Mouse (Mus musculus): Measurements from ENCODE around the gene Fndc7. TPM values are rescaled to one million over a fixed set of nuclear protein-coding genes. Genes with fewer than 3 reads are reported as not detected.
A peak's percentile ranks its signal among the peaks of the same experiment; 100 is the strongest.
"Not testable (repeated sequence)": the region's sequence is repeated elsewhere in the genome, so short reads cannot be mapped to it uniquely, and the experiment has no call there.

Gene Fndc7
- polyA plus RNA-seq, 1 experiment from 2014 or later, result 0.07 TPM

DNA sequence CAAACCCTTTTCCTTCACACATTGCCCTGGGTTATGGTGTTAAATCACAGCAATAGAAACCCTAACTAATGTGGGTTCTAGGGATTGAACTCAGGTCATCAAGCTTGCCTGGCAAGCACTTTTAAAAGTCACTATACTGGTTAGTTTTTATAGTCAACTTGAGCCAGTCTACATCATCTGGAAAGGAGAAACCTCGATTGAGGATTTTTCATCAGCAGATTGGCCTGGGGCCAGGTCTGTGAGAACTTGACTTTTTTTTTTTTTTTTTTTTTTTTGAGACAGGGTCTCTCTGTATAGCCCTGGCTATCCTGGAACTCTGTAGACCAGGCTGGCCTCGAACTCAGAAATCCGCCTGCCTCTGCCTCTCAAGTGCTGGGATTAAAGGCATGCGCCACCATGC lies 27.5 kb downstream of the Fndc7 start:
- not testable (repeated sequence) for H3K9ac ChIP-seq (replicated peaks; ENCODE audit: low read depth, low read length); H3K27me3 ChIP-seq (ENCODE audit: control insufficient read depth, insufficient read depth, low read length); H3K27ac ChIP-seq (ENCODE audit: low read depth, low read length); H3K4me2 ChIP-seq (ENCODE audit: low read depth, low read length); H3K4me1 ChIP-seq (ENCODE audit: control insufficient read depth, insufficient read depth, low read length); H3K9me3 ChIP-seq (ENCODE audit: control insufficient read depth, low read length); H3K36me3 ChIP-seq (ENCODE audit: control insufficient read depth, insufficient read depth, low read length); H3K4me3 ChIP-seq (ENCODE audit: low read depth, low read length); ATAC-seq (ENCODE audit: low read depth)
- WGBS, result 95% methylated on average over 4 of the region's 4 CpGs

DNA sequence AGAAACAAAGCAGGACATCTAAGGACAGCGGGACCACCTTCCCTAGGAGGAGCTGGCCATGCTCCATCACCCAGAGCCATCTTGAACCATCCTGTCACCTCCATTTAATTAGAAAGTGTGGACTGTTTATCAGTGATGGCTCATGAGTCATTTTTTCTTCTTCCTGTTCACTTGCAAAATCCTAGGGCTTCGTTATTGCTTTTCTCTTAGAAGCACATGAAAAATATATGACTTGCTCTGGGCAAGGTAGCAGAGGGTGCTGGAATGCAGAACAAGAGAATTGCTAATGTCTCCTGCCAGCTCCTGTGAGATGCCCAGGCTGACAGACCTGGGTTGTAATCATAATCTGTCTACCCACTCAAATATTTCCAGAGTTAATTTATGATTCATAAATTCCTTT lies 29.0 kb downstream of the Fndc7 start:
- ATAC-seq (ENCODE audit: low read depth), result no peak
- Histone ChIP-seq H3K9ac (replicated peaks; ENCODE audit: low read depth, low read length) (no peak overlapping the region), H3K4me2 (ENCODE audit: low read depth, low read length) (no peak overlapping the region), H3K4me1 (ENCODE audit: control insufficient read depth, insufficient read depth, low read length) (0 out of 2 replicates have a peak, but pooled peaks cover 3% of the 10 kb centered on the region), H3K4me3 (ENCODE audit: low read depth, low read length) (no peak overlapping the region), H3K9me3 (ENCODE audit: control insufficient read depth, low read length) (no peaks in the 10 kb centered on the region), H3K27ac (ENCODE audit: low read depth, low read length) (no peak overlapping the region), H3K27me3 (ENCODE audit: control insufficient read depth, insufficient read depth, low read length) (no peaks in the 10 kb centered on the region), H3K36me3 (ENCODE audit: control insufficient read depth, insufficient read depth, low read length) (no peaks in the 10 kb centered on the region)
- WGBS, result 82% methylated on average over 2 of the region's 2 CpGs

DNA sequence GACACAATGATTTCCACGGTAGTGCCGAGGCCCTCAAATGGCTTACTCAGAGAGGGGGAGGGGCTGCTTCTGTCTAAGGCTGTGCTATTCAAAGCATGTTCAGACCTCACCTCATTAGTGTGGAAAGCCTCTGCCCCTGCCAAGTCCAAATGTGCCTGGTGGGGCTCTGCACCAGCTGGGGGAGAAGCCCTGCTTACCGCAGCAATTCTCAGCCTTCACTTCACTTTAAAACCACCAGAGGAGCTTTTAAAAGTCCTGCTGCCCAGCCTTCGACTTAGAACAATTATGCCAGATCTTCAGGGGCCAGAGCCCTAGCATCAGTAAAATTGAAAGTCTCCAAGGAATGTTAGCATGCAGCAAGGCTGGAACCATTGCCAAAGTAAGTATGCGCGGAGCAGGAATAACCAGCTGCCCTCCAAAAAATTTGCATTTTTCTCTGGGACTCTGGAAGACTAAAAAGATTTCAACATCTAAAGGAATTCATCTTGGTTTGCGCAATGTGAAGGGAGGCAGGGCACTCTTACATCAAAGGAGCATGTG lies 31.5 kb downstream of the Fndc7 start:
- 0 out of 2 replicates have a peak, but pooled peaks cover 3% of the 10 kb centered on the region for H3K4me1 ChIP-seq (ENCODE audit: control insufficient read depth, insufficient read depth, low read length)
- no peaks in the 10 kb centered on the region for H3K9me3 ChIP-seq (ENCODE audit: control insufficient read depth, low read length)
- 27% methylated on average over 7 of the region's 7 CpGs for WGBS
- no peak overlapping the region for H3K27ac ChIP-seq (ENCODE audit: low read depth, low read length)
- H3K4me2 ChIP-seq (ENCODE audit: low read depth, low read length), result no peak overlapping the region
- peak; percentile 88 for ATAC-seq (ENCODE audit: low read depth)
- no peak overlapping the region for H3K9ac ChIP-seq (replicated peaks; ENCODE audit: low read depth, low read length)
- H3K36me3 ChIP-seq (ENCODE audit: control insufficient read depth, insufficient read depth, low read length), result no peaks in the 10 kb centered on the region
- H3K4me3 ChIP-seq (ENCODE audit: low read depth, low read length), result no peak overlapping the region
- no peaks in the 10 kb centered on the region for H3K27me3 ChIP-seq (ENCODE audit: control insufficient read depth, insufficient read depth, low read length)

- Histone ChIP-seq H3K27ac (ENCODE audit: low read depth, low read length) (no peak overlapping the region), H3K4me3 (ENCODE audit: low read depth, low read length) (no peak overlapping the region), H3K9me3 (ENCODE audit: control insufficient read depth, low read length) (no peaks in the 10 kb centered on the region), H3K9ac (replicated peaks; ENCODE audit: low read depth, low read length) (no peak overlapping the region), H3K4me1 (ENCODE audit: control insufficient read depth, insufficient read depth, low read length) (0 out of 2 replicates have a peak, but pooled peaks cover 3% of the 10 kb centered on the region), H3K27me3 (ENCODE audit: control insufficient read depth, insufficient read depth, low read length) (no peaks in the 10 kb centered on the region), H3K4me2 (ENCODE audit: low read depth, low read length) (no peak overlapping the region), H3K36me3 (ENCODE audit: control insufficient read depth, insufficient read depth, low read length) (no peaks in the 10 kb centered on the region)
- no peak for ATAC-seq (ENCODE audit: low read depth)
- 72% methylated on average over 1 of the region's 1 CpGs for WGBS
These were observed 32.1 kb downstream of the Fndc7 start for GRCm38 (mm10) chr3:108857714-108858113.

DNA sequence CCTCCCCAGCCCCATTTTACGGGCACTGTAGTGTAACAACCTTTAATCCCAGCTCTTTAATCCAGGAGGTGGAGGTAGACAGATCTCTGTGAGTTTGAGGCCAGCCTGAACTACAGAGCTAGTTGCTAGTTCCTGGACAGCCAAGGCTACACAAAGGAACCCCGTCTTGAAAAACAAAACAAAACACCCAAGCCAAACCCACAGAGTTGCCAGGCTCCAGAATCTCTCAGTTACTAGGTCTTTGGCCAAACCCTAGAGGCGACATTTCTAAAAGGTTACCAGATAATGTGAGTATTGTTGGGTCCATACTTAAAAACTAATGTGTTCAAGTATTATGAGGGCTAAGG lies 32.7 kb downstream of the Fndc7 start:
- WGBS, result 30% methylated on average over 3 of the region's 3 CpGs
- Histone ChIP-seq H3K9me3 (ENCODE audit: control insufficient read depth, low read length) (no peaks in the 10 kb centered on the region), H3K4me1 (ENCODE audit: control insufficient read depth, insufficient read depth, low read length) (0 out of 2 replicates have a peak, but pooled peaks cover 3% of the 10 kb centered on the region), H3K27me3 (ENCODE audit: control insufficient read depth, insufficient read depth, low read length) (no peaks in the 10 kb centered on the region), H3K27ac (ENCODE audit: low read depth, low read length) (no peak overlapping the region), H3K36me3 (ENCODE audit: control insufficient read depth, insufficient read depth, low read length) (no peaks in the 10 kb centered on the region), H3K4me2 (ENCODE audit: low read depth, low read length) (no peak overlapping the region), H3K4me3 (ENCODE audit: low read depth, low read length) (no peak overlapping the region), H3K9ac (replicated peaks; ENCODE audit: low read depth, low read length) (no peak overlapping the region)
- no peak for ATAC-seq (ENCODE audit: low read depth)

DNA sequence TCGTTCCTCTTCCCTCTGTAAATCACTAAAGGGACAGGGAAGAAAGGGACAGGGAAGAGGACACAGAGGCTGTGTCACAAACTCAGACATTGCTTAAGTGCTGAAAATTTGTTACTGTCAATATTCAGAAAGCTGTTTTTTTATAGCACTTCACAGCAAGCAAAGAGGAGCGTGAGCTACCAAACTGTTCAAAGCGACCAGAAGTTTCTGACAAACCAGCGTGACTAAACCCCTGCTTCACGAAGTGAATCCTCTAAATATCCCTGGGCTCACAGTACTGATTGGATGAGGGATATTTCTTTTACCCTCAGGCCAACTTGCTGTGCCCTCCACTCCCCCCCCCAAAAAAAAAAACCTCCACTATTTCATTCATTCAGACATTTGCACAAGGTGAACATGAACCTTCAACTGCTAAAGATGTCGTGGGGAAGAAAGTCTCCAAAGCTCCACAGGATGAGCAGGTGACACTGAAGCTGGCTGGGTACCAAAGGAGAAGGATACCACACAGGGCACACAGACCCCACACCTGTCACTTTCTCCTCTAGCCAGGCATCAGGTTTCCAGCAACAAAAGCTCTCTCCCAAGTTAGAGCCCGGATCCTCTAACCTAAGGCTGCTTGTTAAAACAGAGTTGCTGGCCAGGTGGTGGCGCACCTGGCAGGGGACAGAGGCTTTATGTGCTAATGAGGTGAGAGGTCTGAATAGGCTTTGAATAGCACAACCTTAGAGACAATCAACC lies 33.3 kb downstream of the Fndc7 start:
- Histone ChIP-seq H3K27ac (ENCODE audit: low read depth, low read length) (no peak overlapping the region), H3K36me3 (ENCODE audit: control insufficient read depth, insufficient read depth, low read length) (no peaks in the 10 kb centered on the region), H3K9me3 (ENCODE audit: control insufficient read depth, low read length) (no peaks in the 10 kb centered on the region), H3K9ac (replicated peaks; ENCODE audit: low read depth, low read length) (no peak overlapping the region), H3K4me2 (ENCODE audit: low read depth, low read length) (no peak overlapping the region), H3K4me1 (ENCODE audit: control insufficient read depth, insufficient read depth, low read length) (0 out of 2 replicates have a peak, but pooled peaks cover 3% of the 10 kb centered on the region), H3K27me3 (ENCODE audit: control insufficient read depth, insufficient read depth, low read length) (no peaks in the 10 kb centered on the region), H3K4me3 (ENCODE audit: low read depth, low read length) (no peak overlapping the region)
- 51% methylated on average over 8 of the region's 8 CpGs for whole genome bisulfite sequencing
- no peak for ATAC-seq (ENCODE audit: low read depth)

DNA sequence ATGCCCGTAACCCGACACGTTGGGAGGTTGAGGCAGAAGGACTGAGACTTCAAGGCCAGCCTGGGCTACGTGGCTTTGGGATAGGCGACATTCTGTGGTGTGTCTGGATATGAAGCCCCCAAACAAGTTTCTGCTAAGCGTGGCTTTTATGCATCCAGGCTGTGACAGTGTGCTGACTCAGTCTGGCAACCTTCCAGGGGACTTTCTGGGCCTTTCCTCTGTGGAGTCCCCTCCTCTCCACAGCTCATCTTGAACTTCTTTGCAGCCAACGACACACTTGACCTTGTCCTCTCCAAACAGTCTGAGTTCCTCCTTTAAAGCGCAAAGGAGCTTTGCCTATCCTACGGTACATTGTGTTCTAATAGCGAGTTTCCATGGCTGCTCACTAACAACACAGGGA lies 33.9 kb downstream of the Fndc7 start:
- no peaks in the 10 kb centered on the region for H3K27me3 ChIP-seq (ENCODE audit: control insufficient read depth, insufficient read depth, low read length)
- no peaks in the 10 kb centered on the region for H3K36me3 ChIP-seq (ENCODE audit: control insufficient read depth, insufficient read depth, low read length)
- no peak overlapping the region for H3K4me2 ChIP-seq (ENCODE audit: low read depth, low read length)
- WGBS, result 73% methylated on average over 10 of the region's 10 CpGs
- no peak overlapping the region; the same call in 1 of the 2 replicates for H3K27ac ChIP-seq (ENCODE audit: low read depth, low read length)
- 0 out of 2 replicates have a peak, but pooled peaks cover 3% of the 10 kb centered on the region for H3K4me1 ChIP-seq (ENCODE audit: control insufficient read depth, insufficient read depth, low read length)
- no peak overlapping the region for H3K4me3 ChIP-seq (ENCODE audit: low read depth, low read length)
- no peak for ATAC-seq (ENCODE audit: low read depth)
- no peaks in the 10 kb centered on the region for H3K9me3 ChIP-seq (ENCODE audit: control insufficient read depth, low read length)
- H3K9ac ChIP-seq (replicated peaks; ENCODE audit: low read depth, low read length), result 0 out of 2 replicates have a peak overlapping the region, but pooled peaks have one; percentile 4

GRCm38 (mm10) chr3:108855371-108855770 lies 34.4 kb downstream of the Fndc7 start:
- Histone ChIP-seq H3K9ac (replicated peaks; ENCODE audit: low read depth, low read length) (0 out of 2 replicates have a peak overlapping the region, but pooled peaks have one; percentile 4), H3K27me3 (ENCODE audit: control insufficient read depth, insufficient read depth, low read length) (no peaks in the 10 kb centered on the region), H3K4me3 (ENCODE audit: low read depth, low read length) (no peak overlapping the region), H3K36me3 (ENCODE audit: control insufficient read depth, insufficient read depth, low read length) (no peaks in the 10 kb centered on the region), H3K4me1 (ENCODE audit: control insufficient read depth, insufficient read depth, low read length) (0 out of 2 replicates have a peak, but pooled peaks cover 3% of the 10 kb centered on the region), H3K27ac (ENCODE audit: low read depth, low read length) (no peak overlapping the region; the same call in 1 of the 2 replicates), H3K4me2 (ENCODE audit: low read depth, low read length) (no peak overlapping the region), H3K9me3 (ENCODE audit: control insufficient read depth, low read length) (no peaks in the 10 kb centered on the region)
- peak; percentile 19; the same call in 1 of the 2 replicates for ATAC-seq (ENCODE audit: low read depth)
- WGBS, result 48% methylated on average over 12 of the region's 12 CpGs

DNA sequence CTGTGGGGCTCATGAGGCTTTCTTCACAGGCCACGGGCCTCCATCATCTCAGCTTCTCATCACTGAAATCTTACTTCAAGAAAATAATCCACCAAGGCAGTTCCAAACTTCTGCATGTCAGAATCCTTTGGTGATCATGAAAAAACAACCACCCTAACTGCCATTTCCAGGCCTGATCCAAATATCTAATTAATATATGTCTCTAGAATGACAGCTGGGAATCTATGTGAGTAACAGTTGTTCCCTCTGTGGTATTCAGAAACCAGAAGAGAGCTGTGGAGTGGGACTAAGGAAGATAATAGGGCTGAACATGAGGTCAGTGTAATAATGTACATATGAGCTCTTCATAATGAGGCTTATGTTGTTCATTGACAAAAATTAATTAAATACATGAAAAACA lies 36.5 kb downstream of the Fndc7 start:
- Histone ChIP-seq H3K4me1 (ENCODE audit: control insufficient read depth, insufficient read depth, low read length) (0 out of 2 replicates have a peak, but pooled peaks cover 3% of the 10 kb centered on the region), H3K27ac (ENCODE audit: low read depth, low read length) (no peak overlapping the region), H3K4me3 (ENCODE audit: low read depth, low read length) (no peak overlapping the region), H3K27me3 (ENCODE audit: control insufficient read depth, insufficient read depth, low read length) (no peaks in the 10 kb centered on the region), H3K36me3 (ENCODE audit: control insufficient read depth, insufficient read depth, low read length) (no peaks in the 10 kb centered on the region), H3K9me3 (ENCODE audit: control insufficient read depth, low read length) (no peaks in the 10 kb centered on the region), H3K9ac (replicated peaks; ENCODE audit: low read depth, low read length) (no peak overlapping the region), H3K4me2 (ENCODE audit: low read depth, low read length) (no peak overlapping the region)
- no peak for ATAC-seq (ENCODE audit: low read depth)
- 80% methylated on average over 1 of the region's 1 CpGs for WGBS

Measured in neural tube, embryonic 14.5 days (tissue).